Mouse (Mus musculus) inflammation-experienced regulatory T-cells, adult 6 months (primary cell): ENCODE results near the gene Abcc9. TPM values are rescaled to one million over a fixed set of nuclear protein-coding genes. Genes with fewer than 3 reads are reported as not detected.

Experiments
- ATAC-seq: one replicate; pipeline ENCODE4 v1.8.0; 2017
- polyA plus RNA-seq, 3 experiments: library from polyadenylated mRNA; unstranded; fragments of 100-300 nt; shearing (Covaris generic); gene quantifications; one replicate each; pipeline ENCODE4 v1.2.1; 2017

The Abcc9 gene
- polyA plus RNA-seq, 3 experiments from 2014 or later: 0.05 TPM; not detected in 2

GRCm38 (mm10) chr6:142542800-142543175 lies 159.3 kb downstream of the Abcc9 start:
- ATAC-seq: no peak

DNA sequence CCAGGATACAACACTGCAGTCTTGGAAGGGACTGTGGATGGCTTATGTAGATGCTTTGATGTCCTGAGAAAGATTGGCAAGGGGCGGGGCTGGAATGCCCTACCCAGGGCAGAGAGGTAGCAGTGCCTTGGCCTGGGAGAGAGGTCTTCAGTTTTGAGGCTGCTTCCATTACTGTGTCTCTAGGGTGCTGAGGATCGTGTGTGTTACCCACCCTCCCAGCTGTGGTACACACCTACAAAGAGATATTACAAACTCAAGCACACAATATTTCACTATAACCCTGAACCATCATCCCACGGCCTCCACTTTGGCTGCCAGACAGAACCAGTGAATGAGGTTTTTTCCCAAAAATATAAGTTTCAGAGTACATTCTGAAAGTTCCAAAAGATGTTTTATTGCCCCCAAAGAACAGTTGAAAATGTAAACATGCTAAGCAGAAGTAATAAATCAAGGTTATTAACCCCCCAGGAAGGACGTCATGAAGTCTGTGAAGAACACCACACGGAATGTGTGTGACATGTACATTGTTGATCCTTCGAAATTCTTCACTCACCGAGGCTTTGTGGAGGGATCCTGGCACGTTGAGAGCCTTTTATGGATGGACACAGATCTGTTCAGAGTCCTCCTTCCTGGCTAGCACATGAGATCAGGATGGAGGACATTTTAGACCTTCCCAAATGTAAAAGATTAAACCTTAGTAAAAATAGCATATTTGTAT lies 159.9 kb downstream of the Abcc9 start:
- ATAC-seq: no peak

DNA sequence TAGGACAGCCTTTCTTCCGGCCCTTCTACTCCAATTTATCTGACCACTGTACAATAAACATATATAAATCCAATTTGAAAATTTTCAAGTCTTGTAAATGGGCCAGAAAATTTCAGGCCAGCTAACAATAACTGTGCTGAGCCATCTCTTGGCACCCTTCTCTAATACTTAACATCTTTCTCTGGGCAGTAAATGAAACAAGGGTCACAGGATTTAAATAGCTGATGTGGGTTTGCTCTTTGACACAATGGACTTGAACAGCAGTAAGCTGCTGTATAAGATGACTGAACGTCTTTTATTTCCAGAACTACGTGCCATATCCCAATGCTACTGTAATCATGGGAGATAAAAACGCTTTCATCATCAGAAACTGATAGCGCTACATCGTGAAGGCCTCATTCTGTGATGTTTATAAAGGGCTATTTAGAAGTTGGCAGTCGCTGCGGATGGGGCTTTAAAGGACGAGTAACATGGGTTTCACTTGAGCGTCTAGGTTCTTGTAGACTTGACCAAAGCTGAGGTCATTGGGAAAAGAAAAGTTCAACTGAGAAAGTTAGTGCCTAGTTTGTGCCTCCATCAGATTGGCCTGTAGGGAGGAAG lies 161.5 kb downstream of the Abcc9 start:
- no peak for ATAC-seq

DNA sequence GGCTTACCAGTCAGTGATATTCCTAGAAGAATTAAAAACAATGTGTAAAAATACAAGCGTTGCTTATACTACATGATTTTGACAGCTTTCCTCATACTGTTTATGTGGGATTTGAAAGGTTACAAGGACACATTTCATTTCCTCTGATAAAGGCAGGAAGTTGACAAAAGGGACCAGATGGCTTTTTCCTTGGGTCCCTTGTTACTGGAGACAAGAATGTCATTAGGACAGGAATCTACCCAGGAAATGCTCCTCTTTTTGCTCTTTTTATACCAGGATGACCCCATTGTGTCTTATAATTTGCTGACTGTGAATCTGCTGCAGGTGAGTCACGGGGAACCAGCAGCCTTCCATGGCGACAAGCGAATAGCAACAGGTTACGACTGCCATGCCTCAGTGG lies 162.0 kb downstream of the Abcc9 start:
- ATAC-seq: no peak

- ATAC-seq: peak; percentile 73
These were observed 163.6 kb downstream of the Abcc9 start for GRCm38 (mm10) chr6:142538503-142538902.

Other genes starting within 250 kb of the Abcc9 start
- not detected for gene Gys2, start 229.2 kb downstream of the Abcc9 start, polyA plus RNA-seq
- 100 to 1,000 TPM in 2 of 3 experiments, 10 to 100 TPM in 1; 58.7 to 153 (median 114) TPM for gene Ldhb, start 194.4 kb downstream of the Abcc9 start, polyA plus RNA-seq
- under 1 TPM in 1 of 3 experiments, not detected in 2; 0.19 TPM for gene Kcnj8, start 130.7 kb downstream of the Abcc9 start, polyA plus RNA-seq
- 10 to 100 TPM; 10.9 to 14.3 (median 11.7) TPM for gene Cmas, start 54.4 kb upstream of the Abcc9 start, polyA plus RNA-seq
- not detected for gene Sult6b2, start 102.2 kb upstream of the Abcc9 start, polyA plus RNA-seq